Mouse (Mus musculus) spleen, adult 12 weeks (tissue): ENCODE data around the gene Gadd45a.
A peak's percentile ranks its signal among the peaks of the same experiment; 100 is the strongest.
"Not testable (repeated sequence)": the region's sequence is repeated elsewhere in the genome, so short reads cannot be mapped to it uniquely, and the experiment has no call there.

ENCODE experiments used
- DNase-seq: peaks from one replicate; pipeline ENCODE4 v3.0.0; 2022; ENCODE audit warnings: low spot score

Gene Gadd45a

DNA sequence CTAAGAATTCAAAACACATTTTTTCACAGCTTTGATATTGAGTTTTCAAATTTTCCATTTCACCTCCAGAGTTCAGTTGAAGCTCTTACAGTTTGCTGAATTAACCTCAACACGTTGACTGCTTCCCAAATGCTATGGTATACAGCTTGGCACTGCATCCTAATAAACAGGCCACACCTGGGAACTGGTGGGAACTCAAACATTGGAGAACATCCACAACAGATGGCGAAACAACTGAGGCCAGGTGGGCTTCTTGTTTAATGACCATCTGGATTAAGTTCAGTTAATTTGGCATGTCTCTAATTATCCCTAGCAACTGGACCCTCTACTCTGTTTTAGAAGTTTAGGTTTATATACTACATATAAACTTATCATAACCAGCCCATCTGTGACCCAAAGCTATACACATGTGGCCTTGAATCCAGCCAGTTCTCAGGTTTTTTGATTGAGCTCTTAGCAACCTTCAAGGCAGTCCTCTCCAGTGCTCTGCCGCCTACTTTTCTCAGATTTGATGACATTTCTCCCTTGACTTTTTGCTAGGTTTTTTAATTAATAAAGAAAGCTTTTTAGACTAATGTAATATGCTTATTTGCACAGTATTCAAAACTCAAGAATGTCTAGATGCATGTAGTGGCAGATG is 10.9 kb upstream of the Gadd45a start:
- no peak for DNase-seq

DNA sequence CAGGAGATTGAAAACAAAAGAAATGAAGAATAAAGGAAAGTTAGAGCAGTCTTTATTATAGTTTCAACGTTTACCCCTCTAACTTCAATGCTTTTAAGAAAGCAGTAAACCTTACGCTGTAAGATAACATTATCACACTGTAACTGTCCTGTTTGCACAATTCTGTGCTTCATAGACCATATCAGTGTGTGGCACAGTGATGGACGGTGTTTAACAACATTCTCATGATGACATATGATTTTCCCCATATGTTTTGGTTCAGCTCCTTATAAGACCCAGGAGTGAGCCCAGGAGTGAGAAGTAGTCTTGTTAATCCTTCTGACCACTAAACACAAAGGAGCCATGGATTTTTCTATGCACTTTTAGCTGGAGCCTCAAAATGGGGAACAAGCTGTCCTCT is 9.7 kb upstream of the Gadd45a start:
- no peak for DNase-seq

DNA sequence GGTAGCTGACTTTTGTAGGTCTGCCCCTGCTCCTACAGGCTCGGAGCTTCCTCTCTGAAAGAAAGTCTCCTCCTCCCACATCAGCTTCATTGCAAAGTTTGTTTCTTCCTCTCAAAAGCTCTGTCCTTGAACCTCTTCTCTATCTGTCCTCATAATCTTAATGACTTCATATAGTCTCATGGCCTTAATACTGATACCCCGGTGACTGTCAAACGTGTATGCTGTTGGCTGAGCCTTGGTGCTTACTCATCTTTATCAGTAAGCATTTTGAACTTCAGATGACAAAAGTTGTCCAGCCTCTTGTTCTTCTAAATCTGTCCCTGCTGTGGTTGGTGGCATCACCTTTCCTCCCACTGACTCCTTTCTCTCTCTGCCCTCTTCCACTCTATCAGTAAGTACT is 8.2 kb upstream of the Gadd45a start:
- no peak for DNase-seq

DNA sequence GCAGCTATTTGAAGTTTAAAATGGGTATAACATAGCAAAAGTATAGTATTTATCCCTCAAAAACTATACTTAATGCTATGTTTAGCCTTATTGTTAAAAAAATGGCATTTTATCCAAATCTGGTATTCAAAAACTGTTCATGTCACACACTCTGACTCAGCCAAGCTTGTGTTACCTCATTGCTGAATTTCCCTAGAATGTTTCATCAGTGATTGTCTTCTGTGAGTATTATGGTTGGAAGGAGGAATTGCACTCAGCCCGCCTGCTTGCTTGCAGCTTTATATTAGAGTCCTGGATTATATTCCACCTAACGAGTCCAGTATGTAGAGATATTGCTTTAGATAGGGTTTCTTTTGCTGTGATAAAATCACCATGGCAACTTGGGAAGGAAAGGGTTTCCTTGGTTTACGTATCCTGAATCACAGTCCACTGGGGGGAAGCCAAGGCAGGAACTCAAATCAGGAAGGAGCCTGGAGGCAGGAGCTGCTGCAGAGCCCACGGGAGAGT is 3.7 kb upstream of the Gadd45a start:
- no peak for DNase-seq

DNA sequence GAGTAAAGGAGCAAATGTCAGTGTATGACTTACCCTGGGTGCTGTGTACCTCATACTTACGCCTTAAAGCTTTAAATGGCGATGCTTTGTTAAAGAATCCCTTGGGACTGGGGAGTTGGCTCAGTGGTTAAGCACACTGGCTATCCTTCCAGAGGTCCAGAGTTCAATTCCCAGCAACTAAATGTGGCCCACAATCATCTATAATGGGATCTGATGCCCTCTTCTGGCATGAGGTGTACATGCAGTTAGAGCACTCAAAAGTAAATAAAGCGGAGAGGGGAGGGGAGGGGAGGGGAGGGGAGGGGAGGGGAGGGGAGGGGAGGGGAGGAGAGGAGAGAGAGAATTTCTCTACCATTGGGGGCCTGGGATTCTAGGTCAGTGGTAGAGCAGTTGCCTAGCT is 1.7 kb upstream of the Gadd45a start:
- no peak for DNase-seq

DNA sequence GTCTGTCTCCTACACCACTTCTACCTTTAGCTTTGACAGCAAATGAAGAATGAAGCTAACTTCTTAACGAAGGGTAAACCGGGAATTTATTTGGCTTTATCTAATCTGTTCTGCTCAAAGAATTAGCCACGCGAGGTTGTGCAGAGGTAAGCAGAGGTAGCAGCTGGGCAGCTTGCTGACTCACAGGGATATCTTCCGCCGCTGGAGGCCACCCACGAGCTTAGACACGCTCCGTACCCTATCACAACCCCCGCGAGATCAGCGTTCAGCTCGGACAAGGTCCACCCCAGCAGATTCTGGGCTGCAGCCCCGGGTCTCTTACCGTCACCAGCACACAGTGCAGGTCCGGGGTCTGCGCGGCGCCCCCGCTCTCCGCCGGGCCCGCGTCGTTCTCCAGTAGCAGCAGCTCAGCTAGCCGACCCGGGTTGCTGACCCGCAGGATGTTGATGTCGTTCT is 873 bp downstream of the Gadd45a start:
- DNase-seq = peak; percentile 78

DNA sequence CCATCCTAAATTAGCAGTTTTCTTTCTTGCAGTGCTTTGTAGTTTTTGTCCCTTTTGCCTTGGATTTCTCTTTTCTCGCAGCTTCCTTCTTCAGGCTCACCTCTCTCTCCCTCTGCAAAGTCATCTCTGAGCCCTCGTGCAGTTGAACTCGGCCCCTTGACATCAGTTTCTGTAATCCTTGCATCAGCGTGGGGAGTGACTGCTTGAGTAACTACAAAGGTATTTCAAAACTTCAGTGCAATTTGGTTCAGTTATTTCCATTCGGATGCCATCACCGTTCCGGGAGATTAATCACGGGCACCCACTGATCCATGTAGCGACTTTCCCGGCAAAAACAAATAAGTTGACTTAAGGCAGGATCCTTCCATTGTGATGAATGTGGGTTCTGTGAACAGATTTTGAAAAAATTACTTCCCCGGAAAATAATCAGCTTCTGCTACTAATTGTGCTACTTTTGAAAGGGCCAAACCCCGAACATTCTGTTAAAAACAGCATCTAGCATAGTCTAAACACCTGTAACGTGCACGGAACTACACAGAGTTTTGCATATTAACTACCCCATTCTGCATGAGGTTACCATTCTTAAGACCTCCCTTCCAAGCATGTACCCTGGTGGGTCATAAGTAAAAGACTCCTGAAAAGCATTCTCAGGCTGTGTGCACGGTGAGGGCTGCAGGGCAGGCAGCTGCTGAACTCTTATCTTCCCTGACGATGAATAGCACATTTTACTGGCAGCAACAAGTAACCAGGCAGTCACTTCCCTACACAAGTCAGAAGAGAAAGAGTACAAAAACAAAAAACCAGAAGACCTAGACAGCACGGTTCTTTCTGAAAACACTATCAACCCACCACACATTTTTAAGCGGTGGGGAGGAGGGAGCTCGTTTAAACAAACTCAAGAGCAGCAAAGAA is 1.6 kb downstream of the Gadd45a start:
- DNase-seq = peak; percentile 48

DNA sequence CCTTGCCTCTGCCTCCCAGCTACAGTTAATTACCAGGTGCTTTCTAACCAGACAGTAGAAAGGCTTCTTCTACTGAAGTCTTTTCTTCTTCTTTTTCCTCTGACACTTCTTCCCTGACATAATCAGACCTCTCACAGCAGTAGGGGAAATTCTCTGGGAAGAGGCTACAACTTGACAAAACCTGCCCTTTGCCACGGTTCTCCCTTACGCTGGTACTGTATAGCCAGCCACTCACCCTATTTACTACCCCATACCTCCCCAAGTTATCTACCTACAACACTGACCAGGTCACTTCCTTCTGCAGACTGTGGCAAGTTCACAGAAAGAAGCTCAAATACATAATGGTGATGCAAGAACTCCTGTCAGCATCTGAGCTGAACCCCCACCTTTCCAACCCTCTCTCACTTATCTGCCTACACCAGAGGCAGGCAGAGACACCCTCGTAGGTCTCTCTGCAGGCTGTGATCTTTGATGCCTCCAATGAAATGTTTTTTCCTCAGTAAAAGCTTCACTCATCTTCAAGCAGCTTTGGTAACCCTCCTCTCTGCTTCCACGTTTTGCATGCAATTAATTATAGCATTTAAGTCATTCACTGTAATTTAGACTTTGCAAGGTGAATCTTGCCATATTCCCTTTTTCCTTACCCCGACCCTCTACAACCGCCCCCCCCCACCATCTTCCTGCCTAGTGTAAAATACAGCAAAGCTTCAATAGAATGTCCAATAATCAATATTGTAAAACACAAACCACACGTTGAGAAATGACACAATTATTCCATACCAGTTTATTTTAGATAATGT is 2.7 kb downstream of the Gadd45a start:
- peak; percentile 45 for DNase-seq

DNA sequence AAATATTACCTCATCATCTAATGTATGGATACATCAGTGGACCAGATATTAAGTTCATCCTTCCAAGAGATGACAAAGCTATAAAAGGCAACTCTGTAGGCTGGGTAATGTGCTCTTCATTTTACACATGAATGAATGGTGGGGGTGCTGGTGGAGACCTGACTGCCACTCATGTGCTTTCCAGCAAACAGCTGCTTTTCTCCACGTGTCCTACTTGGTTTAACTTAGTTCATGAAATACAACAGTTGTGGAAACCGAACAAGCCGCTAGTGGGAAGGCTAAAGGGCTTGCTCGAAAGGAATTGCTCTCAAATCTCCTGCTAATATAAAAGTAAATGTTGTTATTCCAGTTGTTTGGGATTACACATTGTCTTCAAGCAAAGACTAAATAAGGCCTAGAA is 3.7 kb downstream of the Gadd45a start:
- DNase-seq = no peak

DNA sequence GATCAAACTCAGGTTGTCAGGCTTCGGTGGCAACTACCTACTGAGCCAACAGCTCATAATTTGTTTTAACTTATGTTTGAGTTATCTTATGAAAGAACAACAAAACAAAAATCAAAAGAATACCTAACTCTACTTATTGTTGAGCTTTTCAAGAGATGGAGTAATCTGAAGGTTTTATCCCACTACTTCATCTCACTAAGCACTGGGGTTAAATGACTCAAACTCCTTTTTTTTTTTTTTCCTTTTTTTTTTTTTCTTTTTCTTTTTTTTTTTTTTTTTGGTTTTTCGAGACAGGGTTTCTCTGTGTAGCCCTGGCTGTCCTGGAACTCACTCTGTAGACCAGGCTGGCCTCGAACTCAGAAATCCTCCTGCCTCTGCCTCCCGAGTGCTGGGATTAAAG is 4.3 kb downstream of the Gadd45a start:
- DNase-seq = not testable (repeated sequence)

DNA sequence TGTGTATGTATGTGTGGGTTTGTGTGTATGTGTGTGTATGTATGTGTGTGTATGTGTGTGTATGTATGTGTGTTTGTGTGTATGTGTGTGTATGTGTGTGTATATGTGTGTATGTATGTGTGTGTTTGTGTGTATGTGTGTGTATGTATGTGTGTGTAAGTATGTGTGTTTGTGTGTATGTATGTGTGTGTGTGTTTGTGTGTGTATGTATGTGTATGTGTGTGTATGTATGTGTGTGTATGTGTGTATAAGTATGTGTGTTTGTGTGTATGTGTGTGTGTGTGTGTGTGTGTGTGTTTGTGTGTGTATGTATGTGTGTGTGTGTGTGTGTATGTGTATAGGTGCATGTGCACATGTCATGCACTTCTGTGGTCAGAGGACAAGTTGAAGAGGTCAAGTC is 4.7 kb downstream of the Gadd45a start:
- DNase-seq = not testable (repeated sequence)

DNA sequence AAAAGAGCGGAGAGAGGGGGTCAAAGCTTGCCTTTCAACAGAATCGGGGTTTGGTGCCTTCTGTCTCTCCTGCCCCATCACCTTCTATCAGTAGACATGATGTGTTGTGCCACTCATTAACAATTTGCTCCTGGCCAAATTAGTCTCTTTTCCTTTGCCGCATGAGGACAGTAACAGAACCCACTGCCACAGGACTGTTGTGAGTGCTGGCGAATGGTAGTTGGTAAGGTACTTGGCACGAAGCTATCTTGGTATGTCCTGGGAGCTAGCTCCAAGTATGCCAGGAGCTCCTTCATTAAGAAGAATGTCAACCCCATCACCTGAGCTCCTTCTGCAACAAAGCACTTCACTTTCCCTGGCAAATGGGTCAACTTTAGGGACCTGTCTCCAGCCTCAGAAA is 6.4 kb downstream of the Gadd45a start:
- no peak for DNase-seq

DNA sequence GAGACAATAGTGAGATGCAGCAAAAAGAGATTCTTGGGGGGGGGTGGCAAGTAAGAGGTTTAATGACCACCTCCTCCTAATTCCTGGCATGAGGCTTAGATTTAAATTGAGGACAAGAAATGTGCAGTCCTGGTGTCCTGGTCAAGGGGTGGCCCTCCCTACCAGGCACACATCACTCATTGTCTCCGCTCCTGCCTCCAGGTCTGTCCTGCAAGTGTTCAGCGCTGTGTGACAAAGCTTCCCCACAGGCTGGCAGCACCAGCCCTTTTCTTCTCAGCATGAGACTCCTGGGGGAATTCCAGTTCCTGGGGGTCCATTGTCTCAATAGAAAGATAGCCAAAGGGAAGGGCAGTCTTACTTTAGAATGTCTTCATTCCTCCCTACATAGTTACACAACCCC is 6.8 kb downstream of the Gadd45a start:
- DNase-seq = no peak

DNA sequence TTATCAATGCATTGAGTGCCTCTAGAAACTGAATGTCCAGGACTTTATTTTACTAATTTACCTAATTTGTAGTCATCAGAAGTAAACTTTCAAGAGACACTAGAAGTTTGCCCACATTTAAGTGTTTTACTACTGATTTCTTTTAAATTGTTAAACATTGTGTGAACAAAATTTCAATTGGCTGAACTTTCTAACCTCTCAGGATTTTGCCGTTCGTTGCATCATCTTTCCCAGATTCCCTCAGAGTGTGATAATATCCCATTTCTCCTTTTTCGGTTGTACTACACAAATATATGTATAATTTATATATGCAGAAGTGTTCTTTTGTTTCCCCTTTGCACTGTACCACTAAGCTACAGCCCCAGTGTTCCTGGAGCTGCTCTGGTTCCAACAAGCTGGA is 7.3 kb downstream of the Gadd45a start:
- DNase-seq = no peak

DNA sequence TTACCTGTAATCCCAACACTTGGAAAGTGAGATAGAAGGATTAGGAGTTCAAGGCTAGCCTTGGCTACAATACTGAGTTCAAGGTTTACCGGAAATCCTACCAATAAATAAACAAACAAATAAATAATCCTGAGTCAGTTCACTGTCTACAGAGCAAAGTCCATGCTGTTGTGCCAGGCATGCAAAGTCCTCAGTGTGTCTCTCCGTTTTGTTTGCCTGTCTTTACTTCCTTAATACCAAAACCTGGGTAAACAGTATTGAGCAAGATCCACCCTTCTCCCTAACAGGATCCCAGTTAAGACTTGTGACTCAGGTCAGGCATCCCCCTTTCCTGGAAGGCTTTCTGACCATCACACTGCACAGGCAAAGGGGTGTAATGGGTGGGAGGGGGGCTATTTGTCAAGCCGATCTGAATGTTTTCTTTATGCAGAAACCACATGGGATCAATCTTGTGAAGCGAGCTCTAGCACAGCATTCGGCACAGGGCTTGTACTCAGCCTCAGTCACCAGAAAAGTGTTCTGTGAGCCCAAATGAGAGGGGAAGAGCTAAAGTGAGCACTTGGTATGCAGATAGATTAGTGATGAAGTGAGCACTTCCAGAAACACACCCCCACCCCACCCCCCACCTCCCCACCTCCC is 7.8 kb downstream of the Gadd45a start:
- no peak for DNase-seq

DNA sequence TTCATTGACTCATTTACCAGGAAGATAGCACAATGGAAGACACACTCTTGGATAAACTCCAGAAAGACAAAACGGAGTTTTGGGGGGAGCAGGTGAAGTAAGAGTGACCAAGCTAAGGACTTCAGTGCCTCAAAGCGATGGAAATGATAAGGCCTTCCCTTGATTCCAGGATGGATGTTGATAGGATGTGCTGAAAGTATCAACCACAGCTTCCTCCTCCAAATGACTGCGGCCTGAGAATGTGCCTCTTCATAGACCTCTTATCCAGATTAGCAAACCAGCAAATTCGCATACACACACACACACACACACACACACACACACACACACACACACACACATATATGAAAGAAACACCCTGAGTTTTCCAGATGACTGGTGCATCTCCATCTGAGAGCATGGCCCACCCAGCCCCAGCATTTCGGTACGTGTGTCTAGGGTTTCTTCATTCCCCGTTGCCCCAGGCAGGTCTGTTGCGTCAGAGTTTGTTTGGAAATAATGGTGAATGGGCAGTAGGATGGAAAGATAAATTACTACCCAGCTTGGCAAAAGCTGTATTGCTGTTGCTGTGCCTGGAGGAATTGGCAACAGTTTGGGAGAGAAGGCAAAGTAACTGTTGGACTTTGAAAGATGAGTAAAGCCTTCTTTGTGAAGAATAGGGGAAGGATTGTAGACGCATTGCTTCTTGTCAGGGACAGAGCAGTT is 9.7 kb downstream of the Gadd45a start:
- no peak for DNase-seq

DNA sequence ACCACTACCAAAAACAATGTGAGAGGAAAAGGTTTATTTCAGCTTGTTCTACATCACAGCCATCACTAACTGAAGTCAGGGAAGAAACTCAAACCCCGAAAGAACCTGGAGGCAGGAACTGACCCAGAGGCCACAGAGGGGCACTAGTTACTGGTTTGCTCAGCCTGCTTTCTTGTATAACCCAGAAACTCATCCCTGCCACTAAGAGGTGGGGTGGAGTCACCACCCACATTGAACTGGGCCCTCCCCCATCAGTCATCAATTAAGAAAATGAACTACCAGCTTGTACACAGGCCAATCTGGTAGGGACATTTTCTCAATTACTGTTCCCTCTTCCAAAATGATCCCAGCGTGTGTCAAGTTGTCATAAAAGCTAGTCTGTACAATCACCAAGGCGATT is 10.6 kb downstream of the Gadd45a start:
- DNase-seq = no peak

DNA sequence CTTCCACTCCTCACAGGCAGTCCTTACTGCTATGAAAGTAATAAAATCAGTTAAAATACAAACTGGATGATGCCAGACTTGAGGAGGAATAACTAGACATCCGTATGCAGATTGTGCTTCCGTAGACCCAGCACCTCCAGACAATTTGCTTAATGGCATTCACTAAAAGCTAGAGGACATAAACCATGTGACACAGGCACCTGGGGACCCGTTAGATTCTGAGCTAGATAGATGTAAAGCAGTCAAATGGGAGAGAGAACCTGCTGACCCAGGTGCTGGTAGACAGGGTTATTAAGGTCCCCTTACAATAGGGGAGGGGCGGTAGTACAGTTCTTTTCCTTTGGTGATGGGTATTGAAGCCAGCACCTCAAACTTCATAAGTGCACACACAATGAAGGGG is 13.5 kb downstream of the Gadd45a start:
- no peak for DNase-seq

DNA sequence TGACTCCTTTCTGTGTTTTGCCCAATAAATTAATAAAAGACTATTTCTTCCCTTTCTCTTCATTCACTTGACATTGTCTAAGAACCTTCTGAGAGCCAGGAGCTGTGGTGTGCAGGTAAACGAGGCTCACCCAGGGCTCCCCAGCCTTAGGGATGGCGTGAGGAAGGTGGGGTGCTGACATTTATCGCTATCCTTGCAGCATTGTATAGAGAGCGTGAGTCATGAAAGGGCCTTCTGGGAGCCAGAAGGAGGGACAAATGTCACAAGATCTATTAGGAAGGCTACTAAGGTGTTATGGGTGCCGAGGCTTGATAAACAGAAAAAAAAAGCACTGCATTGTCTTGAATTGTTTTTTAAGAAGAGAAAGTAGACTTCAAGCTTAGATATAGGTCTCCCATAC is 15.9 kb downstream of the Gadd45a start:
- no peak for DNase-seq

DNA sequence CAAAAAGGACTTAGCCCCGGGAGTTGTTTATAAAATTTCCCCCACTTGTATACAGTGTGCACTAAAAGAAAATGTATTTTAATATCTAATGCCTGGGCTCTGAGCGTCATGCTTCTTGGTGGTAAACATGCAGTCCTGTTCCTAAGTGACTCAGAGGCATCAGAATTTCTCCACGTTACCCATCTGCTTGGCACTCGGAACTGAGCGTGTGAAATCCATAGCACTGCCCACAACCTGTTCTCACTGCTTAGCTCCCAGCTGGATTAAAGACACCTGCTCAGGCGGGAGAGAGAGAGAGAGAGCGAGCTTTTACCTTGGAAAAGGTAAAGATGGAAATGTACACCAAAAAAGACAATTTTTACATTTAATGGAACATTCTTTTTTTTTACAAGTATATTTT is 18.3 kb downstream of the Gadd45a start:
- not testable (repeated sequence) for DNase-seq

DNA sequence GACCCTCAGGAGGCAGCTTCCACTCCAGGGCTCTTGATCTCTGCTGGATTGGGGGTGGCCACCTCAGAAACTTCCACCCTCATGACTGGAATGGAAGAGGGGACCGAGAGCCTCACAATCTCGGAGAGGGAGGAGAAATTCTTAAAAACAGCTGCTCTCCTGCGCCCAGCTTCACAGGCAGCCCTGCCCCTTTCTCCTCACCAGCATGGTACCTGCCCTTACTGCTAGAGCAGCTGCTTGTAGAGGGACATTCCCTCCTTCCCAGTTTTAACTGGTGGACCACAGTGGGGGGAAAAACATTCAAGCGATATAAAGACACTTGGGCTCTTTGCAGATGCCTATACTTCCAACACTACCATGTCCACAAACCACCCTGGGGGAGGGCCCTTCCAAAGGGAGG is 18.9 kb downstream of the Gadd45a start:
- DNase-seq = no peak
